Mouse (Mus musculus): ENCODE measurements around the gene Ubr2. TPM values are rescaled to one million over a fixed set of nuclear protein-coding genes. Genes with fewer than 3 reads are reported as not detected.

The Ubr2 gene
- polyA plus RNA-seq (2015; fragmentation: Nextera tagmentation; extraction: Ambion mirVana): 11.9 TPM in 2 replicates

DNA sequence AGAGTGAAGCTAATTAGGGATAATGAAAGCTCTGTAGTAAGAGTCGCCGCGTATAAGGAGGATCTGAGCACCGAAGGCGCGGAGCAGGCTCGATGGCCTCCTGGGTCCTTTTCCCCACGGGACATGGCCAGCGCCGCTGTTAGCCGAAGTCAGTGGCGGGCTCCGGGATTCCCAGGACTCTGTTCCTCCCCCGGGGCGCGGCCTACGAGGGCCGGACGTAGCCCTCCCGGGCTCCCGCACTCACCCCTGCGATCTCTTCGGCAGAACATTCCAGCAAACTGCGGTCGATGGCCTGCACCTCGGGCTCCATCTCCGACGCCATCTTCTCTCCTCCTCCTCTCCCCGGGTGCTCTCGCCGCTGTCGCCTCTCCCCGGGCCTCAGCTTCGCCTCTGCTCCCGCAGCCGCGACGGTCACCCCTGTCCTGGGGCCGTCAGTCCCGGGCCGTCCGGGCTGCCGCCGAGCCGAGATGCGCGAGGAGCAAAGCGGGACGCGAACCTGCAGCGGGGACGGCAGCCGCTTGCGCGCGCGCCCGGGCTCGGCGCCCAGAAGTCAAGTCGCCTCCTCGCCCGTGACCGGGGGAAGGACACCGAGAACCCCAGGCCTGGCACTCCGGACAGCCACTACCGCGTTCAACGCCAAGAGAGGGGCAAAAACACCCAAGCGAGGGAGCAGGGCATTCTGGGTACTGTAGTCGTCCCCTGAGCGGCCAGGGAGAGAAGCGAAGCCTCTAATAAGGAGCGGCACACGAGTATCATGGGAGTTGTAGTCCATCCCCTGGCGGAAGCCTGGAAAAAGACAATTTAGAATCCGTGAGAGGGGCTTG, at the start of gene Ubr2:
Ubr2 (minus strand) TSS at position 659 of the 824 bp plus-strand sequence.
- no peaks in the 10 kb centered on the region for H3K27me3 ChIP-seq (ENCODE audit: insufficient read depth, low read length)
- under 1% methylated on average over 76 of the region's 77 CpGs for WGBS
- peak within 1 kb of the TSS; percentile 68 for H3K4me2 ChIP-seq (ENCODE audit: low read length)
- H3K9me3 ChIP-seq (replicated peaks; ENCODE audit: low read length): no peaks in the 10 kb centered on the region; the same call in 1 of the 2 replicates
- TF ChIP-seq CTCF (IDR thresholded peaks at IDR 0.05; ENCODE audit: low read depth): peak; percentile 52
- peak within 1 kb of the TSS; percentile 96 for H3K27ac ChIP-seq
- peak within 1 kb of the TSS; percentile 88 for H3K9ac ChIP-seq (ENCODE audit: low read depth, low read length)
- DNase-seq (ENCODE audit: low spot score) (peak; percentile 99), ATAC-seq (replicated peaks; ENCODE audit: low FRiP score, low read depth) (peak; percentile 95)
- peak within 1 kb of the TSS; percentile 75 for H3K4me3 ChIP-seq (replicated peaks; ENCODE audit: low read depth, low read length)
- H3K36me3 ChIP-seq (ENCODE audit: insufficient read depth, low read length): no peaks in the 10 kb centered on the region
- peaks cover 8% of the 10 kb centered on the region; the same call in 1 of the 2 replicates for H3K4me1 ChIP-seq (replicated peaks; ENCODE audit: insufficient read depth, low read length)

- peak overlapping the region; percentile 18 for H3K4me2 ChIP-seq (ENCODE audit: low read length)
- TF ChIP-seq CTCF (IDR thresholded peaks at IDR 0.05; ENCODE audit: low read depth): no peak
- peak; percentile 88 for DNase-seq (ENCODE audit: low spot score)
Observed at GRCm38 (mm10) chr17:47059836-47060360, 49.5 kb upstream of the Ubr2 start.

GRCm38 (mm10) chr17:47057966-47058365, 47.6 kb upstream of the Ubr2 start:
- Histone ChIP-seq H3K4me3 (replicated peaks; ENCODE audit: low read depth, low read length) (no peak overlapping the region), H3K4me2 (ENCODE audit: low read length) (no peak overlapping the region), H3K9me3 (replicated peaks; ENCODE audit: low read length) (no peaks in the 10 kb centered on the region), H3K36me3 (ENCODE audit: insufficient read depth, low read length) (no peaks in the 10 kb centered on the region), H3K4me1 (replicated peaks; ENCODE audit: insufficient read depth, low read length) (0 out of 2 replicates have a peak, but pooled peaks cover 7% of the 10 kb centered on the region), H3K27me3 (ENCODE audit: insufficient read depth, low read length) (no peaks in the 10 kb centered on the region), H3K9ac (ENCODE audit: low read depth, low read length) (no peak overlapping the region), H3K27ac (no peak overlapping the region)
- WGBS: 97% methylated on average over 4 of the region's 4 CpGs
- DNase-seq (ENCODE audit: low spot score) (no peak), ATAC-seq (replicated peaks; ENCODE audit: low FRiP score, low read depth) (no peak)
- peak; percentile 32; the same call in 1 of the 2 replicates for TF ChIP-seq CTCF (IDR thresholded peaks at IDR 0.05; ENCODE audit: low read depth)

More at GRCm38 (mm10) chr17:47059836-47060360, 49.5 kb upstream of the Ubr2 start:
- H3K4me3 ChIP-seq (replicated peaks; ENCODE audit: low read depth, low read length): no peak overlapping the region
- 0 out of 2 replicates have a peak, but pooled peaks cover 7% of the 10 kb centered on the region for H3K4me1 ChIP-seq (replicated peaks; ENCODE audit: insufficient read depth, low read length)
- no peaks in the 10 kb centered on the region for H3K9me3 ChIP-seq (replicated peaks; ENCODE audit: low read length)
- peak; percentile 92 for ATAC-seq (replicated peaks; ENCODE audit: low FRiP score, low read depth)
- H3K27me3 ChIP-seq (ENCODE audit: insufficient read depth, low read length): no peaks in the 10 kb centered on the region
- peak overlapping the region; percentile 77 for H3K27ac ChIP-seq
- H3K36me3 ChIP-seq (ENCODE audit: insufficient read depth, low read length): no peaks in the 10 kb centered on the region
- WGBS: 5% methylated on average over 12 of the region's 12 CpGs
- H3K9ac ChIP-seq (ENCODE audit: low read depth, low read length): no peak overlapping the region

DNA sequence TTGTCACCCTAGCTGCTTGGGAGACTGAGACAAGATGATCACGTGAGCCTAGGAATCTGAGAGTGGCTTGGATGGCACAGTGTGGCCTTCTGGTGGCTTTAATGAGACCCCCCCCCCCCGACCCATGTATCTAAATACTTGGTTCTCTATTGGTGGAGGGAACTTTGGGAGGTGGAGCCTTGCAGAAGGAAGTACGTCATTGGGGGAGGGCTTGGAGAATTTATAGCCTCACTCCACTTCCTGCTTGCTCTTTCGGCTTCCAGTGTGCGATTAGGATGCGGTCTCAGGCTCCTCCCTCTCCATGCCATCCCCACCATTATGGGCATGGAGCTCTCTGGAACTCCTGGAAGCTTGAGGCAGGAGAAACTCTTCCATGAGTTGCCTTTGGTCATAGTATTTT, 46.1 kb upstream of the Ubr2 start:
- Histone ChIP-seq H3K27ac (no peak overlapping the region), H3K27me3 (ENCODE audit: insufficient read depth, low read length) (no peaks in the 10 kb centered on the region), H3K4me3 (replicated peaks; ENCODE audit: low read depth, low read length) (no peak overlapping the region), H3K4me2 (ENCODE audit: low read length) (no peak overlapping the region), H3K9ac (ENCODE audit: low read depth, low read length) (no peak overlapping the region), H3K4me1 (replicated peaks; ENCODE audit: insufficient read depth, low read length) (0 out of 2 replicates have a peak, but pooled peaks cover 7% of the 10 kb centered on the region), H3K9me3 (replicated peaks; ENCODE audit: low read length) (no peaks in the 10 kb centered on the region), H3K36me3 (ENCODE audit: insufficient read depth, low read length) (no peaks in the 10 kb centered on the region)
- ATAC-seq (replicated peaks; ENCODE audit: low FRiP score, low read depth) (no peak), DNase-seq (ENCODE audit: low spot score) (no peak)
- no peak for TF ChIP-seq CTCF (IDR thresholded peaks at IDR 0.05; ENCODE audit: low read depth)
- 70% methylated on average over 6 of the region's 6 CpGs for WGBS

- WGBS: 77% methylated on average over 7 of the region's 7 CpGs
- Histone ChIP-seq H3K9me3 (replicated peaks; ENCODE audit: low read length) (no peaks in the 10 kb centered on the region), H3K9ac (ENCODE audit: low read depth, low read length) (no peak overlapping the region), H3K36me3 (ENCODE audit: insufficient read depth, low read length) (no peaks in the 10 kb centered on the region), H3K4me3 (replicated peaks; ENCODE audit: low read depth, low read length) (no peak overlapping the region), H3K4me2 (ENCODE audit: low read length) (no peak overlapping the region), H3K27me3 (ENCODE audit: insufficient read depth, low read length) (no peaks in the 10 kb centered on the region), H3K27ac (peak overlapping the region; percentile 58), H3K4me1 (replicated peaks; ENCODE audit: insufficient read depth, low read length) (0 out of 2 replicates have a peak, but pooled peaks cover 4% of the 10 kb centered on the region)
- ATAC-seq (replicated peaks; ENCODE audit: low FRiP score, low read depth) (no peak), DNase-seq (ENCODE audit: low spot score) (no peak)
- TF ChIP-seq CTCF (IDR thresholded peaks at IDR 0.05; ENCODE audit: low read depth): no peak
Observed at GRCm38 (mm10) chr17:47055121-47055520, 44.8 kb upstream of the Ubr2 start.

DNA sequence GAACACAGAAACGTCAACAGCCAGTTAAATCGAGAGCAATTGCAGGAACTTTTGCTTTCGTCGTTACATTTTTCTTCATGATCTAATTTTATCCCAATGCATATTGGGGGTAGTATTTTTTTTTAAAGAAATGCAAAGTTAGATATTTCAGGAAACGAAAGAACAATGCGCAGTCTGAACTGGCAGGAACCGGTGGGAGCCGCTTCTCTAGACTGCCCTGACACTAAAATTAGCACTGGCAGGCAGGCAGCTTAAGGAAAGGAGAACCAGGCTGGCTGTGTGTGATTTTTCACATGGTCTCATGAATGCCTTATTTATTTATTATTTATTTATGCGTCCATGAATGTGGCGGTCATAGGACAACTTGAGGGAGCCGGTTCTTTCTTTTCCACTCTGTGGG, 44.3 kb upstream of the Ubr2 start:
- 69% methylated on average over 11 of the region's 11 CpGs for WGBS
- H3K9me3 ChIP-seq (replicated peaks; ENCODE audit: low read length): no peaks in the 10 kb centered on the region
- H3K4me1 ChIP-seq (replicated peaks; ENCODE audit: insufficient read depth, low read length): no peaks in the 10 kb centered on the region
- no peak overlapping the region for H3K4me3 ChIP-seq (replicated peaks; ENCODE audit: low read depth, low read length)
- H3K4me2 ChIP-seq (ENCODE audit: low read length): no peak overlapping the region
- H3K27ac ChIP-seq: peak overlapping the region; percentile 58
- no peak overlapping the region for H3K9ac ChIP-seq (ENCODE audit: low read depth, low read length)
- peak; percentile 46 for DNase-seq (ENCODE audit: low spot score)
- no peak for ATAC-seq (replicated peaks; ENCODE audit: low FRiP score, low read depth)
- no peaks in the 10 kb centered on the region for H3K36me3 ChIP-seq (ENCODE audit: insufficient read depth, low read length)
- no peaks in the 10 kb centered on the region for H3K27me3 ChIP-seq (ENCODE audit: insufficient read depth, low read length)
- no peak for TF ChIP-seq CTCF (IDR thresholded peaks at IDR 0.05; ENCODE audit: low read depth)

Data from kidney, postnatal 0 days (tissue).